Mouse (Mus musculus): ENCODE measurements around the gene BC049352. TPM values are rescaled to one million over a fixed set of nuclear protein-coding genes. Genes with fewer than 3 reads are reported as not detected.

The BC049352 gene
- total RNA-seq, 1 experiment, result not detected

DNA sequence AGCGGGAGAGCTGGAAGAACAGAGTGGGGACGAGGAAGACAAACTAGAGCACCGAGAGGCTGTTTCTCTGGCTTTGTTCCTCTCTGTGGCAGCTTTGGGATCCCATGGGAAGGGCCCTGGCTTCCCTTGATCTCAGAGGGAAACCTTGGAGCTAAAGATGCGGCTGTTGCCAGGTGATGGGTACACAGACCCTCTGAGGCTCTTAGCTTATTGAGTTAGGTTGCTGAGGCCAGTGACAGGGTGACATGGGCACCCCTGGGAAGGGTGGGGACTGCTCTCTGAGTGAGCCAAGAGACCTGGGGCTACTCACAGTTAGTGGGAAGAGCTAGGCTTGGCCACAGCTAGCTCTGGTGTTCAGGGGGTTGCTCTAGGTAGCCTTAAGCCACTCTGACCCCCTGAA lies 13.7 kb downstream of the BC049352 start:
- in situ Hi-C loops (cut with MboI; ENCODE audit: low sequenced_read_pairs in 2 of 2, unreplicated experiment in 2 of 2), result no loop called here
- Histone ChIP-seq H3K27ac (ENCODE audit: insufficient read depth, low read depth, low read length, poor library complexity, severe bottlenecking) (no peak overlapping the region), H3K4me1 (ENCODE audit: control insufficient read depth in 2 of 2, insufficient read depth in 2 of 2, low read length in 2 of 2, poor library complexity in 1 of 2) (no peaks in the 10 kb centered on the region), H3K4me3 (ENCODE audit: insufficient read depth in 1 of 2, low read depth in 1 of 2, low read length in 2 of 2, poor library complexity in 1 of 2, severe bottlenecking in 1 of 2) (no peak overlapping the region), H3K36me3 (ENCODE audit: control insufficient read depth, insufficient read depth, low read length, poor library complexity, severe bottlenecking) (no peaks in the 10 kb centered on the region), H3K9me3 (ENCODE audit: control insufficient read depth, insufficient read depth, low read depth, low read length) (no peaks in the 10 kb centered on the region), H3K9ac (ENCODE audit: insufficient read depth, low read depth, low read length, poor library complexity, severe bottlenecking) (no peak overlapping the region)
- DNase-seq (ENCODE audit: low read depth, low spot score), result no peak
- TF ChIP-seq ZC3H11A (IDR thresholded peaks at IDR 0.05; ENCODE audit: borderline replicate concordance, low read depth, low read length), result no peak
- TF ChIP-seq ZNF384 (IDR thresholded peaks at IDR 0.05; ENCODE audit: low read depth, low read length), result no peak
- TF ChIP-seq HCFC1 (IDR thresholded peaks at IDR 0.05; ENCODE audit: borderline replicate concordance, insufficient read depth, low read length), result no peak
- no peak for TF ChIP-seq CHD2 (IDR thresholded peaks at IDR 0.05; ENCODE audit: low read depth, low read length)
- TF ChIP-seq MAFK (IDR thresholded peaks at IDR 0.05; ENCODE audit: insufficient read depth, low read depth, low read length), result no peak

- Histone ChIP-seq H3K9me3 (ENCODE audit: control insufficient read depth, insufficient read depth, low read depth, low read length) (no peaks in the 10 kb centered on the region), H3K27ac (ENCODE audit: insufficient read depth, low read depth, low read length, poor library complexity, severe bottlenecking) (no peak overlapping the region), H3K4me3 (ENCODE audit: insufficient read depth in 1 of 2, low read depth in 1 of 2, low read length in 2 of 2, poor library complexity in 1 of 2, severe bottlenecking in 1 of 2) (no peak overlapping the region), H3K36me3 (ENCODE audit: control insufficient read depth, insufficient read depth, low read length, poor library complexity, severe bottlenecking) (no peaks in the 10 kb centered on the region), H3K9ac (ENCODE audit: insufficient read depth, low read depth, low read length, poor library complexity, severe bottlenecking) (no peak overlapping the region), H3K4me1 (ENCODE audit: control insufficient read depth in 2 of 2, insufficient read depth in 2 of 2, low read length in 2 of 2, poor library complexity in 1 of 2) (no peaks in the 10 kb centered on the region)
- DNase-seq (ENCODE audit: low read depth, low spot score), result no peak
- no peak for TF ChIP-seq MAFK (IDR thresholded peaks at IDR 0.05; ENCODE audit: insufficient read depth, low read depth, low read length)
- no peak for TF ChIP-seq ZC3H11A (IDR thresholded peaks at IDR 0.05; ENCODE audit: borderline replicate concordance, low read depth, low read length)
- no peak for TF ChIP-seq CHD2 (IDR thresholded peaks at IDR 0.05; ENCODE audit: low read depth, low read length)
- in situ Hi-C loops (cut with MboI; ENCODE audit: low sequenced_read_pairs in 2 of 2, unreplicated experiment in 2 of 2), result no loop called here
These were observed 14.5 kb downstream of the BC049352 start for GRCm38 (mm10) chr9:45196125-45196830.

DNA sequence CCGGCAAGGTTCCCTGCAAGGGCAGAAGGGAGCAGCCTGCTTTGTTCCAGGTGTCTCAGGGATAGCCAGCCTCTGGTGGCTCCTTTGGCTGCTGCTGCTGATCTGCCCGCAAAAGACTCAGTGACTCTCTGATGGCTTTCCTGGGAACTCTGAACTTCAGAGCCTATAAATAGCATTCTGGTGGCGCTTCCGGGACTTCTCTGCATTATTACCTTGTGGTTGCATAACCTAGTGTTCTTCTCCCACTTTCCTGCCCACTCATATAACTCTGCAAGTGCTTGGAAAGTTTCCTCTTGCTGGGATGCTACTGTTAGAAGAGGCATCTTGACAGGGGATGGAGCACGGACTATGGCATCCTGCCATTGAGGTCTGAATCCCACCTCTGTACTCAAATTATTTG lies 15.7 kb downstream of the BC049352 start:
- Histone ChIP-seq H3K9me3 (ENCODE audit: control insufficient read depth, insufficient read depth, low read depth, low read length) (no peaks in the 10 kb centered on the region), H3K27ac (ENCODE audit: insufficient read depth, low read depth, low read length, poor library complexity, severe bottlenecking) (no peak overlapping the region), H3K4me3 (ENCODE audit: insufficient read depth in 1 of 2, low read depth in 1 of 2, low read length in 2 of 2, poor library complexity in 1 of 2, severe bottlenecking in 1 of 2) (no peak overlapping the region), H3K4me1 (ENCODE audit: control insufficient read depth in 2 of 2, insufficient read depth in 2 of 2, low read length in 2 of 2, poor library complexity in 1 of 2) (no peaks in the 10 kb centered on the region), H3K9ac (ENCODE audit: insufficient read depth, low read depth, low read length, poor library complexity, severe bottlenecking) (no peak overlapping the region), H3K36me3 (ENCODE audit: control insufficient read depth, insufficient read depth, low read length, poor library complexity, severe bottlenecking) (no peaks in the 10 kb centered on the region)
- no peak for DNase-seq (ENCODE audit: low read depth, low spot score)
- TF ChIP-seq CHD2 (IDR thresholded peaks at IDR 0.05; ENCODE audit: low read depth, low read length) (no peak), ZNF384 (IDR thresholded peaks at IDR 0.05; ENCODE audit: low read depth, low read length) (no peak), ZC3H11A (IDR thresholded peaks at IDR 0.05; ENCODE audit: borderline replicate concordance, low read depth, low read length) (no peak), MAFK (IDR thresholded peaks at IDR 0.05; ENCODE audit: insufficient read depth, low read depth, low read length) (no peak), HCFC1 (IDR thresholded peaks at IDR 0.05; ENCODE audit: borderline replicate concordance, insufficient read depth, low read length) (no peak)
- in situ Hi-C loops (cut with MboI; ENCODE audit: low sequenced_read_pairs in 2 of 2, unreplicated experiment in 2 of 2), result no loop called here

DNA sequence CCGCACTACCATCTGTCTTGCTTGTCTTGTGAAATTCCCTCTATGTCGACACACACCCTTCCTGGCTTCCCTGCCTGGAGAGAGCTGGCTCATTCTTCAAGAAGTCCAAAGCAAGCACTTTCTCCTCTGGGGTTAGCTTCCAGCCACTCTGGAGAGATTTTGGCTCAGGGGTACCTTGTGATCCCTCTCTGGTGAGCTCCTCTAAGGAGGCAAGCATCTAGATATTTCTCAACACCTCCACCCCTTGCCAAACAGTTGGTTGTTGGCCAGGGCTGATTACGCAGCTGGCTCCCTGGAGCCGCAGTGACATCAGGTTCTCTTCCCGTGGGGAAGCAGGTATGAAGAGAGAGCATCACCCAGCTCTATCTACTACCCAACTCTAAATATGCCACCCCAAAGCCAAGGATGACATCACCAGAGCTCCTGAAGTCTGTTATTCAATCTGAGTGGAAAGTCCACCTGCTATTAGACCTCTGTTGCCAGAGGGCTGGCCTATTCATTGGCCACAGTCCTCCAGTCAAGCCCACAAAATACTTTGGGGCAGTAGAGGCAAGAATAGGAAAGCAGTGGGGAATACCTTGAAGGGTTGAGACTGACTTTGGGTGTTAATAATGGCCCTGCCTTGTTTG lies 19.6 kb downstream of the BC049352 start:
- Histone ChIP-seq H3K9me3 (ENCODE audit: control insufficient read depth, insufficient read depth, low read depth, low read length) (no peaks in the 10 kb centered on the region), H3K27ac (ENCODE audit: insufficient read depth, low read depth, low read length, poor library complexity, severe bottlenecking) (no peak overlapping the region), H3K4me1 (ENCODE audit: control insufficient read depth in 2 of 2, insufficient read depth in 2 of 2, low read length in 2 of 2, poor library complexity in 1 of 2) (peaks cover 0 to 6% of the 10 kb centered on the region in 2 experiments; a peak in 1 of 4 replicates), H3K9ac (ENCODE audit: insufficient read depth, low read depth, low read length, poor library complexity, severe bottlenecking) (no peak overlapping the region), H3K4me3 (ENCODE audit: insufficient read depth in 1 of 2, low read depth in 1 of 2, low read length in 2 of 2, poor library complexity in 1 of 2, severe bottlenecking in 1 of 2) (no peak overlapping the region), H3K36me3 (ENCODE audit: control insufficient read depth, insufficient read depth, low read length, poor library complexity, severe bottlenecking) (no peaks in the 10 kb centered on the region)
- in situ Hi-C loops (cut with MboI; ENCODE audit: low sequenced_read_pairs in 2 of 2, unreplicated experiment in 2 of 2), result no loop called here
- TF ChIP-seq ZNF384 (IDR thresholded peaks at IDR 0.05; ENCODE audit: low read depth, low read length), result no peak
- no peak for TF ChIP-seq MAFK (IDR thresholded peaks at IDR 0.05; ENCODE audit: insufficient read depth, low read depth, low read length)
- no peak for TF ChIP-seq CHD2 (IDR thresholded peaks at IDR 0.05; ENCODE audit: low read depth, low read length)
- no peak for TF ChIP-seq ZC3H11A (IDR thresholded peaks at IDR 0.05; ENCODE audit: borderline replicate concordance, low read depth, low read length)
- TF ChIP-seq HCFC1 (IDR thresholded peaks at IDR 0.05; ENCODE audit: borderline replicate concordance, insufficient read depth, low read length), result no peak
- DNase-seq (ENCODE audit: low read depth, low spot score), result no peak

Measured in ES-E14 (cell line).